Mouse (Mus musculus) embryonic facial prominence, embryonic 13.5 days (tissue): Measurements from ENCODE around the gene Ank2. TPM values are rescaled to one million over a fixed set of nuclear protein-coding genes. Genes with fewer than 3 reads are reported as not detected.

Experiments
- ATAC-seq: fragments of 200-750 bp; cut with Nextera tagmentation; 2 replicates; pipeline ENCODE4 v1.8.0; 2017; ENCODE audit warnings: low read depth; ENCODE audit not compliant: insufficient number of reproducible peaks, insufficient read depth, low FRiP score, low TSS enrichment
- H3K27ac ChIP-seq: fragments of 300-500 bp; sonication (generic); 2 replicates; pipeline ENCODE4 v1.5.1; 2015; ENCODE audit warnings: moderate library complexity, mild to moderate bottlenecking, inconsistent platforms
- H3K27me3 ChIP-seq: fragments of 300-500 bp; sonication (generic); 2 replicates; pipeline ENCODE4 v1.6.1; 2015; ENCODE audit warnings: mild to moderate bottlenecking, inconsistent platforms
- H3K36me3 ChIP-seq: fragments of 300-500 bp; sonication (generic); 2 replicates; pipeline ENCODE4 v1.6.1; 2015; ENCODE audit warnings: mild to moderate bottlenecking, inconsistent platforms
- H3K4me1 ChIP-seq: fragments of 300-500 bp; sonication (generic); 2 replicates; pipeline ENCODE4 v1.6.1; 2015; ENCODE audit warnings: inconsistent platforms
- H3K4me2 ChIP-seq: fragments of 300-500 bp; sonication (generic); 2 replicates; pipeline ENCODE4 v1.6.1; 2015; ENCODE audit warnings: moderate library complexity, mild to moderate bottlenecking, inconsistent platforms
- H3K4me3 ChIP-seq: fragments of 300-500 bp; sonication (generic); 2 replicates; pipeline ENCODE4 v1.5.1; 2015; ENCODE audit warnings: mild to moderate bottlenecking, inconsistent platforms
- H3K9ac ChIP-seq: fragments of 300-500 bp; sonication (generic); 2 replicates; pipeline ENCODE4 v1.6.1; 2015; ENCODE audit warnings: mild to moderate bottlenecking, inconsistent platforms
- H3K9me3 ChIP-seq: fragments of 300-500 bp; sonication (generic); 2 replicates; pipeline ENCODE4 v1.6.1; 2016; ENCODE audit warnings: inconsistent platforms
- WGBS: fragments of 180-500 bp; shearing (Covaris S2); methylation state at CpG from one replicate; pipeline ENCODE4 v1.1.7; 2015; ENCODE audit warnings: mixed read lengths; 5-methylcytosine and 5-hydroxymethylcytosine counted together
- polyA plus RNA-seq: library from polyadenylated mRNA; unstranded; fragments of >200 nt; fragmentation: Nextera tagmentation; extraction: Ambion mirVana; gene quantifications from 2 replicates; pipeline ENCODE4 v1.2.1, GENCODE M21; 2015

Gene Ank2
- polyA plus RNA-seq, 1 experiment from 2014 or later, result 33.4 TPM

- H3K9ac ChIP-seq, result no peak overlapping the region
- no peaks in the 10 kb centered on the region for H3K9me3 ChIP-seq
- H3K4me1 ChIP-seq, result no peaks in the 10 kb centered on the region
- H3K36me3 ChIP-seq, result no peaks in the 10 kb centered on the region
- H3K4me3 ChIP-seq, result no peak overlapping the region
- H3K27ac ChIP-seq, result no peak overlapping the region
- ATAC-seq, result no peak
- 86% methylated on average over 6 of the region's 6 CpGs for WGBS
- no peak overlapping the region for H3K4me2 ChIP-seq
- H3K27me3 ChIP-seq, result no peaks in the 10 kb centered on the region
Observed at GRCm38 (mm10) chr3:127275953-127276352, 223.2 kb downstream of the Ank2 start.

GRCm38 (mm10) chr3:127272801-127273200 is 226.3 kb downstream of the Ank2 start:
- no peak overlapping the region for H3K27ac ChIP-seq

GRCm38 (mm10) chr3:127269616-127270015 is 229.5 kb downstream of the Ank2 start:
- Histone ChIP-seq H3K9ac (no peak overlapping the region), H3K4me2 (no peak overlapping the region), H3K27me3 (no peaks in the 10 kb centered on the region), H3K4me1 (no peaks in the 10 kb centered on the region), H3K4me3 (no peak overlapping the region), H3K27ac (no peak overlapping the region), H3K36me3 (no peaks in the 10 kb centered on the region), H3K9me3 (no peaks in the 10 kb centered on the region)
- ATAC-seq, result no peak
- WGBS, result 87% methylated on average over 14 of the region's 14 CpGs

More at GRCm38 (mm10) chr3:127272801-127273200, 226.3 kb downstream of the Ank2 start:
- ATAC-seq, result no peak
- H3K9ac ChIP-seq, result no peak overlapping the region
- 79% methylated on average over 12 of the region's 12 CpGs for WGBS
- no peaks in the 10 kb centered on the region for H3K4me1 ChIP-seq
- H3K4me3 ChIP-seq, result no peak overlapping the region
- H3K36me3 ChIP-seq, result no peaks in the 10 kb centered on the region
- H3K9me3 ChIP-seq, result no peaks in the 10 kb centered on the region
- H3K27me3 ChIP-seq, result no peaks in the 10 kb centered on the region
- H3K4me2 ChIP-seq, result no peak overlapping the region

- Histone ChIP-seq H3K9me3 (no peaks in the 10 kb centered on the region), H3K27ac (no peak overlapping the region), H3K4me3 (no peak overlapping the region), H3K4me2 (no peak overlapping the region), H3K9ac (no peak overlapping the region), H3K27me3 (no peaks in the 10 kb centered on the region), H3K36me3 (no peaks in the 10 kb centered on the region), H3K4me1 (no peaks in the 10 kb centered on the region)
- ATAC-seq, result no peak
- WGBS, result 33% methylated on average over 6 of the region's 6 CpGs
Observed at GRCm38 (mm10) chr3:127267846-127268245, 231.3 kb downstream of the Ank2 start.

GRCm38 (mm10) chr3:127265732-127266131 is 233.4 kb downstream of the Ank2 start:
- no peak overlapping the region for H3K4me2 ChIP-seq
- H3K9me3 ChIP-seq, result no peaks in the 10 kb centered on the region
- H3K9ac ChIP-seq, result no peak overlapping the region
- no peak overlapping the region for H3K27ac ChIP-seq
- H3K27me3 ChIP-seq, result no peaks in the 10 kb centered on the region
- no peaks in the 10 kb centered on the region for H3K4me1 ChIP-seq
- H3K4me3 ChIP-seq, result no peak overlapping the region
- 79% methylated on average over 5 of the region's 5 CpGs for WGBS
- H3K36me3 ChIP-seq, result no peaks in the 10 kb centered on the region
- no peak for ATAC-seq

GRCm38 (mm10) chr3:127265182-127265581 is 234.0 kb downstream of the Ank2 start:
- 72% methylated on average over 3 of the region's 3 CpGs for WGBS
- no peak overlapping the region for H3K27ac ChIP-seq
- H3K27me3 ChIP-seq, result no peaks in the 10 kb centered on the region
- no peaks in the 10 kb centered on the region for H3K4me1 ChIP-seq
- no peak overlapping the region for H3K9ac ChIP-seq
- no peaks in the 10 kb centered on the region for H3K36me3 ChIP-seq
- no peak overlapping the region for H3K4me3 ChIP-seq
- H3K9me3 ChIP-seq, result no peaks in the 10 kb centered on the region
- no peak for ATAC-seq
- H3K4me2 ChIP-seq, result no peak overlapping the region

- Histone ChIP-seq H3K27ac (no peak overlapping the region), H3K9ac (no peak overlapping the region), H3K27me3 (no peaks in the 10 kb centered on the region), H3K4me3 (no peak overlapping the region), H3K36me3 (no peaks in the 10 kb centered on the region), H3K4me2 (no peak overlapping the region), H3K4me1 (peaks cover 5% of the 10 kb centered on the region; the same call in 1 of the 2 replicates), H3K9me3 (no peaks in the 10 kb centered on the region)
- ATAC-seq, result no peak
- 56% methylated on average over 7 of the region's 7 CpGs for WGBS
Observed at GRCm38 (mm10) chr3:127260786-127261166, 238.4 kb downstream of the Ank2 start.

- Histone ChIP-seq H3K4me1 (peaks cover 5% of the 10 kb centered on the region; the same call in 1 of the 2 replicates), H3K9ac (no peak overlapping the region), H3K4me2 (no peak overlapping the region), H3K9me3 (no peaks in the 10 kb centered on the region), H3K27ac (no peak overlapping the region), H3K36me3 (no peaks in the 10 kb centered on the region), H3K27me3 (no peaks in the 10 kb centered on the region), H3K4me3 (no peak overlapping the region)
- ATAC-seq, result no peak
- 47% methylated on average over 15 of the region's 15 CpGs for WGBS
Observed at GRCm38 (mm10) chr3:127260007-127260785, 239.0 kb downstream of the Ank2 start.

GRCm38 (mm10) chr3:127258466-127259075 is 240.6 kb downstream of the Ank2 start:
- Histone ChIP-seq H3K9me3 (no peaks in the 10 kb centered on the region), H3K4me2 (peak overlapping the region; percentile 68), H3K4me1 (peaks cover 5% of the 10 kb centered on the region; the same call in 1 of the 2 replicates), H3K9ac (0 out of 2 replicates have a peak overlapping the region, but pooled peaks have one; percentile 32), H3K27ac (no peak overlapping the region), H3K36me3 (no peaks in the 10 kb centered on the region), H3K4me3 (peak overlapping the region; percentile 19; the same call in 1 of the 2 replicates), H3K27me3 (no peaks in the 10 kb centered on the region)
- WGBS, result 27% methylated on average over 15 of the region's 15 CpGs
- ATAC-seq, result no peak

GRCm38 (mm10) chr3:127257969-127258368 is 241.2 kb downstream of the Ank2 start:
- under 1% methylated on average over 18 of the region's 18 CpGs for WGBS
- Histone ChIP-seq H3K27me3 (no peaks in the 10 kb centered on the region), H3K4me1 (peaks cover 5% of the 10 kb centered on the region; the same call in 1 of the 2 replicates), H3K4me3 (peak overlapping the region; percentile 52), H3K9me3 (no peaks in the 10 kb centered on the region), H3K4me2 (peak overlapping the region; percentile 68), H3K9ac (peak overlapping the region; percentile 72), H3K27ac (peak overlapping the region; percentile 90), H3K36me3 (no peaks in the 10 kb centered on the region)
- ATAC-seq, result no peak

GRCm38 (mm10) chr3:127257279-127257925 is 241.7 kb downstream of the Ank2 start:
- peak; percentile 88 for ATAC-seq
- H3K4me1 ChIP-seq, result peaks cover 5% of the 10 kb centered on the region; the same call in 1 of the 2 replicates
- no peaks in the 10 kb centered on the region for H3K36me3 ChIP-seq
- no peaks in the 10 kb centered on the region for H3K9me3 ChIP-seq
- peak overlapping the region; percentile 52 for H3K4me3 ChIP-seq
- no peaks in the 10 kb centered on the region for H3K27me3 ChIP-seq
- peak overlapping the region; percentile 72 for H3K9ac ChIP-seq
- H3K4me2 ChIP-seq, result peak overlapping the region; percentile 68
- peak overlapping the region; percentile 90 for H3K27ac ChIP-seq
- under 1% methylated on average over 13 of the region's 13 CpGs for WGBS
